Mouse (Mus musculus) thymus, postnatal 0 days (tissue): ENCODE data around the gene Mesp2. TPM values are rescaled to one million over a fixed set of nuclear protein-coding genes. Genes with fewer than 3 reads are reported as not detected.

Experiments used
- DNase-seq: peaks from one replicate; pipeline ENCODE4 v3.0.0-alpha.2; 2015; ENCODE audit warnings: low spot score
- polyA plus RNA-seq: library from polyadenylated mRNA; unstranded; fragments of >200 nt; fragmentation: Nextera tagmentation; extraction: Ambion mirVana; gene quantifications from 2 replicates; pipeline ENCODE4 v1.2.1, GENCODE M21; 2015

The Mesp2 gene
- polyA plus RNA-seq, 1 experiment from 2014 or later = 0.09 TPM

- no peak for DNase-seq
Measured at GRCm38 (mm10) chr7:79861794-79862193, 51.3 kb downstream of the Mesp2 start.

Other genes with a start within 250 kb of the Mesp2 start
- gene Rhcg, start 193.1 kb upstream of the Mesp2 start, polyA plus RNA-seq = 0.57 and 0.82 TPM in 2 replicates
- 6.0 and 7.2 TPM in 2 replicates for gene Ticrr, start 150.5 kb upstream of the Mesp2 start, polyA plus RNA-seq
- gene Kif7, start 95.0 kb upstream of the Mesp2 start, polyA plus RNA-seq = 2.2 and 2.5 TPM in 2 replicates
- 1.1 TPM in 1 of 2 replicates, not detected in the other for gene Plin1, start 77.8 kb upstream of the Mesp2 start, polyA plus RNA-seq
- gene Pex11a, start 67.6 kb upstream of the Mesp2 start, polyA plus RNA-seq = 5.7 and 6.1 TPM in 2 replicates
- 0.13 and 0.31 TPM in 2 replicates for gene Wdr93, start 67.6 kb upstream of the Mesp2 start, polyA plus RNA-seq
- gene Mesp1, start 16.9 kb upstream of the Mesp2 start, polyA plus RNA-seq = 0.14 TPM in 1 of 2 replicates, not detected in the other
- gene Anpep, start 50.3 kb downstream of the Mesp2 start, polyA plus RNA-seq = 3.6 and 5.0 TPM in 2 replicates
- gene Ap3s2, start 109.9 kb downstream of the Mesp2 start, polyA plus RNA-seq = 20.7 and 23.7 TPM in 2 replicates
- gene Arpin, start 124.6 kb downstream of the Mesp2 start, polyA plus RNA-seq = 10.0 and 11.3 TPM in 2 replicates
- 6.5 and 7.3 TPM in 2 replicates for gene Zfp710, start 214.1 kb downstream of the Mesp2 start, polyA plus RNA-seq